Mouse (Mus musculus) cortical plate, adult 2 months (tissue): ENCODE measurements around the gene Sar1b. TPM values are rescaled to one million over a fixed set of nuclear protein-coding genes. Genes with fewer than 3 reads are reported as not detected.
"Not testable (repeated sequence)": the region's sequence is repeated elsewhere in the genome, so short reads cannot be mapped to it uniquely, and the experiment has no call there.

Source experiments
- H3K27ac ChIP-seq: fragments of 200-500 bp; 2 replicates; pipeline ENCODE4 v1.5.1; 2012; ENCODE audit warnings: low read length, control low read depth, inconsistent platforms; ENCODE audit not compliant: insufficient read depth
- H3K4me1 ChIP-seq: fragments of 200-500 bp; 2 replicates; pipeline ENCODE4 v1.6.1; 2011; ENCODE audit warnings: low read length; ENCODE audit not compliant: control insufficient read depth, insufficient read depth
- H3K4me3 ChIP-seq: fragments of 200-500 bp; 2 replicates; pipeline ENCODE4 v1.5.1; 2011; ENCODE audit warnings: mild to moderate bottlenecking, low read length, control low read depth; ENCODE audit not compliant: insufficient read depth
- CTCF ChIP-seq: fragments of 200-500 bp; IDR thresholded peaks from 2 replicates; pipeline ENCODE4 v1.5.1; 2011; ENCODE audit warnings: mild to moderate bottlenecking, control low read depth, low read length; ENCODE audit not compliant: insufficient read depth; ENCODE audit errors: extremely low read depth
- POLR2A ChIP-seq: fragments of 200-500 bp; IDR thresholded peaks from 2 replicates; pipeline ENCODE4 v1.6.1; 2011; ENCODE audit warnings: mild to moderate bottlenecking, low read length, control low read depth; ENCODE audit not compliant: insufficient read depth; ENCODE audit errors: extremely low read depth
- polyA plus RNA-seq: library from polyadenylated mRNA; depleted of rRNA; stranded (reverse); fragments of >200 nt; gene quantifications from 2 replicates; pipeline ENCODE4 v1.2.3, GENCODE M21; 2012

Gene Sar1b
- polyA plus RNA-seq, 1 experiment: 100 TPM

- Histone ChIP-seq H3K27ac (no peak overlapping the region), H3K4me1 (peaks cover 13% of the 10 kb centered on the region), H3K4me3 (no peak overlapping the region)
- TF ChIP-seq CTCF: no peak
- no peak for TF ChIP-seq POLR2A
Measured at GRCm38 (mm10) chr11:51768296-51768695, 4.8 kb downstream of the Sar1b start.

- Histone ChIP-seq H3K4me3 (no peak overlapping the region), H3K4me1 (peaks cover 1% of the 10 kb centered on the region; the same call in 1 of the 2 replicates), H3K27ac (no peak overlapping the region)
- TF ChIP-seq CTCF (no peak), POLR2A (no peak)
Measured at GRCm38 (mm10) chr11:51775507-51775906, 12.0 kb downstream of the Sar1b start.

- no peak for TF ChIP-seq CTCF
- no peak for TF ChIP-seq POLR2A
- Histone ChIP-seq H3K4me1 (0 out of 2 replicates have a peak, but pooled peaks cover 1% of the 10 kb centered on the region), H3K4me3 (no peak overlapping the region), H3K27ac (no peak overlapping the region)
Measured at GRCm38 (mm10) chr11:51777478-51777877, 14.0 kb downstream of the Sar1b start.

- TF ChIP-seq POLR2A (no peak), CTCF (no peak)
- H3K27ac ChIP-seq: no peak overlapping the region
- H3K4me3 ChIP-seq: no peak overlapping the region
- H3K4me1 ChIP-seq: 0 out of 2 replicates have a peak, but pooled peaks cover 1% of the 10 kb centered on the region
Measured at GRCm38 (mm10) chr11:51780773-51781267, 17.3 kb downstream of the Sar1b start.

- no peaks in the 10 kb centered on the region for H3K4me1 ChIP-seq
- no peak overlapping the region for H3K27ac ChIP-seq
- no peak overlapping the region for H3K4me3 ChIP-seq
- TF ChIP-seq CTCF (no peak), POLR2A (no peak)
Measured at GRCm38 (mm10) chr11:51782721-51783120, 19.2 kb downstream of the Sar1b start.

GRCm38 (mm10) chr11:51785926-51786325 is 22.4 kb downstream of the Sar1b start:
- TF ChIP-seq POLR2A (no peak), CTCF (peak; percentile 40)

GRCm38 (mm10) chr11:51789735-51790134 is 26.2 kb downstream of the Sar1b start:
- H3K27ac ChIP-seq, H3K4me1 ChIP-seq, H3K4me3 ChIP-seq: not testable (repeated sequence)

More at GRCm38 (mm10) chr11:51785926-51786325, 22.4 kb downstream of the Sar1b start:
- no peaks in the 10 kb centered on the region for H3K4me1 ChIP-seq
- H3K4me3 ChIP-seq: no peak overlapping the region
- no peak overlapping the region for H3K27ac ChIP-seq

- Histone ChIP-seq H3K27ac (no peak overlapping the region), H3K4me1 (no peaks in the 10 kb centered on the region), H3K4me3 (no peak overlapping the region)
- no peak for TF ChIP-seq CTCF
- TF ChIP-seq POLR2A: no peak
Measured at GRCm38 (mm10) chr11:51790662-51791061, 27.2 kb downstream of the Sar1b start.

- no peak for TF ChIP-seq CTCF
- no peak for TF ChIP-seq POLR2A
- peaks cover 3% of the 10 kb centered on the region; the same call in 1 of the 2 replicates for H3K4me1 ChIP-seq
- no peak overlapping the region for H3K4me3 ChIP-seq
- no peak overlapping the region for H3K27ac ChIP-seq
Measured at GRCm38 (mm10) chr11:51796272-51796671, 32.8 kb downstream of the Sar1b start.

GRCm38 (mm10) chr11:51800634-51801325 is 37.3 kb downstream of the Sar1b start:
- Histone ChIP-seq H3K27ac (peak overlapping the region; percentile 53; the same call in 1 of the 2 replicates), H3K4me1 (peaks cover 3% of the 10 kb centered on the region; the same call in 1 of the 2 replicates), H3K4me3 (no peak overlapping the region)
- TF ChIP-seq CTCF (no peak), POLR2A (peak; percentile 68; the same call in 1 of the 2 replicates)
